Mouse (Mus musculus) CH12F3 (cell line): ENCODE measurements at regions not wholly inside any gene's neighbourhood (a gene's known extent, or its start where the extent isn't known, plus 50 kb on each side); places are given as distances from the start of the nearest gene placed in this dataset.

Source experiments
- in situ Hi-C: fragments of 300-500 bp; cut with MboI; formaldehyde crosslinking; loops from 2 replicates; pipeline ENCODE4 v1.14.3; 2020; ENCODE audit warnings: low sequenced_read_pairs

GRCm38 (mm10) chr8:12214205-12215019 lies 64.2 kb upstream of the A230072I06Rik start:
- in situ Hi-C loops = no loop called here

GRCm38 (mm10) chr8:12221506-12221905 lies 57.1 kb upstream of the A230072I06Rik start:
- in situ Hi-C loops = no loop called here

- in situ Hi-C loops = no loop called here
These were observed 55.2 kb upstream of the A230072I06Rik start for GRCm38 (mm10) chr8:12223376-12223775.
